Mouse (Mus musculus): Measurements from ENCODE around the gene Gm21497.
"Not testable (repeated sequence)": the region's sequence is repeated elsewhere in the genome, so short reads cannot be mapped to it uniquely, and the experiment has no call there.

The Gm21497 gene

GRCm38 (mm10) chrY:61646446-61646845, at the start of gene Gm21497:
Gene Gm21497 (plus strand): TSS chrY:61646746.
- not testable (repeated sequence) for DNase-seq (ENCODE audit: low read depth)
